Mouse (Mus musculus): ENCODE measurements at regions not wholly inside any gene's neighbourhood (a gene's known extent, or its start where the extent isn't known, plus 50 kb on each side); places are given as distances from the start of the nearest gene placed in this dataset.

- Histone ChIP-seq H3K4me1 (peaks cover 9% of the 10 kb centered on the region), H3K4me2 (replicated peaks) (no peak overlapping the region), H3K27ac (replicated peaks) (no peak overlapping the region), H3K4me3 (no peak overlapping the region), H3K9ac (replicated peaks) (no peak overlapping the region), H3K9me3 (no peaks in the 10 kb centered on the region), H3K36me3 (no peaks in the 10 kb centered on the region), H3K27me3 (no peaks in the 10 kb centered on the region)
- WGBS, result 65% methylated on average over 20 of the region's 20 CpGs
- ATAC-seq (ENCODE audit: low FRiP score, low read depth), result no peak
Measured at GRCm38 (mm10) chr8:9152313-9152925, 462.1 kb upstream of the Arglu1 start.

GRCm38 (mm10) chr8:9144362-9144761, 454.0 kb upstream of the Arglu1 start:
- Histone ChIP-seq H3K4me3 (no peak overlapping the region), H3K4me2 (replicated peaks) (no peak overlapping the region), H3K27ac (replicated peaks) (no peak overlapping the region), H3K27me3 (no peaks in the 10 kb centered on the region), H3K9ac (replicated peaks) (no peak overlapping the region), H3K4me1 (no peaks in the 10 kb centered on the region), H3K9me3 (no peaks in the 10 kb centered on the region), H3K36me3 (no peaks in the 10 kb centered on the region)
- no peak for ATAC-seq (ENCODE audit: low FRiP score, low read depth)
- 82% methylated on average over 3 of the region's 3 CpGs for WGBS

GRCm38 (mm10) chr8:9139781-9140180, 449.5 kb upstream of the Arglu1 start:
- WGBS, result 58% methylated on average over 3 of the region's 3 CpGs
- Histone ChIP-seq H3K4me2 (replicated peaks) (no peak overlapping the region), H3K4me3 (no peak overlapping the region), H3K27ac (replicated peaks) (no peak overlapping the region), H3K9ac (replicated peaks) (no peak overlapping the region), H3K4me1 (no peaks in the 10 kb centered on the region), H3K36me3 (no peaks in the 10 kb centered on the region), H3K27me3 (no peaks in the 10 kb centered on the region), H3K9me3 (no peaks in the 10 kb centered on the region)
- ATAC-seq (ENCODE audit: low FRiP score, low read depth), result no peak

GRCm38 (mm10) chr8:9139059-9139620, 448.8 kb upstream of the Arglu1 start:
- Histone ChIP-seq H3K4me1 (no peaks in the 10 kb centered on the region), H3K9me3 (no peaks in the 10 kb centered on the region), H3K27ac (replicated peaks) (no peak overlapping the region), H3K4me2 (replicated peaks) (no peak overlapping the region), H3K4me3 (no peak overlapping the region), H3K9ac (replicated peaks) (no peak overlapping the region), H3K27me3 (no peaks in the 10 kb centered on the region), H3K36me3 (no peaks in the 10 kb centered on the region)
- no peak for ATAC-seq (ENCODE audit: low FRiP score, low read depth)
- WGBS, result 79% methylated on average over 3 of the region's 3 CpGs

- no peak overlapping the region for H3K4me3 ChIP-seq
- no peaks in the 10 kb centered on the region for H3K36me3 ChIP-seq
- no peaks in the 10 kb centered on the region for H3K27me3 ChIP-seq
- no peak for ATAC-seq (ENCODE audit: low FRiP score, low read depth)
- 0 out of 2 replicates have a peak, but pooled peaks cover 4% of the 10 kb centered on the region for H3K4me1 ChIP-seq
- no peak overlapping the region for H3K4me2 ChIP-seq (replicated peaks)
- H3K27ac ChIP-seq (replicated peaks), result no peak overlapping the region
- WGBS, result 76% methylated on average over 7 of the region's 7 CpGs
- no peak overlapping the region for H3K9ac ChIP-seq (replicated peaks)
- H3K9me3 ChIP-seq, result no peaks in the 10 kb centered on the region
Measured at GRCm38 (mm10) chr8:9133758-9134157, 443.4 kb upstream of the Arglu1 start.

GRCm38 (mm10) chr8:9132612-9133218, 442.4 kb upstream of the Arglu1 start:
- Histone ChIP-seq H3K4me1 (0 out of 2 replicates have a peak, but pooled peaks cover 4% of the 10 kb centered on the region), H3K4me3 (no peak overlapping the region), H3K27me3 (no peaks in the 10 kb centered on the region), H3K36me3 (no peaks in the 10 kb centered on the region), H3K4me2 (replicated peaks) (no peak overlapping the region), H3K9ac (replicated peaks) (no peak overlapping the region), H3K27ac (replicated peaks) (no peak overlapping the region), H3K9me3 (no peaks in the 10 kb centered on the region)
- no peak for ATAC-seq (ENCODE audit: low FRiP score, low read depth)
- 85% methylated on average over 5 of the region's 5 CpGs for WGBS

- no peak for ATAC-seq (ENCODE audit: low FRiP score, low read depth)
- H3K4me3 ChIP-seq, result no peak overlapping the region
- no peak overlapping the region for H3K27ac ChIP-seq (replicated peaks)
- no peaks in the 10 kb centered on the region for H3K36me3 ChIP-seq
- H3K4me1 ChIP-seq, result 0 out of 2 replicates have a peak, but pooled peaks cover 4% of the 10 kb centered on the region
- 80% methylated on average over 4 of the region's 4 CpGs for WGBS
- no peaks in the 10 kb centered on the region for H3K27me3 ChIP-seq
- H3K9me3 ChIP-seq, result no peaks in the 10 kb centered on the region
- H3K4me2 ChIP-seq (replicated peaks), result no peak overlapping the region
- no peak overlapping the region for H3K9ac ChIP-seq (replicated peaks)
Measured at GRCm38 (mm10) chr8:9131249-9131648, 440.9 kb upstream of the Arglu1 start.

GRCm38 (mm10) chr8:9124503-9124902, 434.2 kb upstream of the Arglu1 start:
- Histone ChIP-seq H3K36me3 (no peaks in the 10 kb centered on the region), H3K27ac (replicated peaks) (no peak overlapping the region), H3K4me3 (no peak overlapping the region), H3K27me3 (no peaks in the 10 kb centered on the region), H3K4me1 (no peaks in the 10 kb centered on the region), H3K9me3 (no peaks in the 10 kb centered on the region), H3K4me2 (replicated peaks) (no peak overlapping the region), H3K9ac (replicated peaks) (no peak overlapping the region)
- no peak for ATAC-seq (ENCODE audit: low FRiP score, low read depth)
- WGBS, result 86% methylated on average over 4 of the region's 4 CpGs

GRCm38 (mm10) chr8:9117809-9118737, 427.8 kb upstream of the Arglu1 start:
- no peaks in the 10 kb centered on the region for H3K27me3 ChIP-seq
- no peaks in the 10 kb centered on the region for H3K9me3 ChIP-seq
- no peak for ATAC-seq (ENCODE audit: low FRiP score, low read depth)
- no peaks in the 10 kb centered on the region for H3K36me3 ChIP-seq
- H3K4me3 ChIP-seq, result no peak overlapping the region
- 81% methylated on average over 27 of the region's 27 CpGs for WGBS
- H3K4me1 ChIP-seq, result no peaks in the 10 kb centered on the region
- no peak overlapping the region for H3K9ac ChIP-seq (replicated peaks)
- H3K4me2 ChIP-seq (replicated peaks), result no peak overlapping the region
- peak overlapping the region; percentile 20; the same call in 1 of the 2 replicates for H3K27ac ChIP-seq (replicated peaks)

GRCm38 (mm10) chr8:9095980-9096379, 405.7 kb upstream of the Arglu1 start:
- Histone ChIP-seq H3K36me3 (no peaks in the 10 kb centered on the region), H3K4me3 (no peak overlapping the region), H3K27me3 (no peaks in the 10 kb centered on the region), H3K27ac (replicated peaks) (no peak overlapping the region), H3K4me1 (no peaks in the 10 kb centered on the region), H3K9ac (replicated peaks) (no peak overlapping the region), H3K9me3 (no peaks in the 10 kb centered on the region), H3K4me2 (replicated peaks) (no peak overlapping the region)
- 84% methylated on average over 5 of the region's 5 CpGs for WGBS
- no peak for ATAC-seq (ENCODE audit: low FRiP score, low read depth)

GRCm38 (mm10) chr8:9094002-9094401, 403.7 kb upstream of the Arglu1 start:
- WGBS, result 72% methylated on average over 9 of the region's 9 CpGs
- Histone ChIP-seq H3K9me3 (no peaks in the 10 kb centered on the region), H3K27ac (replicated peaks) (no peak overlapping the region), H3K36me3 (no peaks in the 10 kb centered on the region), H3K27me3 (no peaks in the 10 kb centered on the region), H3K4me1 (no peaks in the 10 kb centered on the region), H3K9ac (replicated peaks) (no peak overlapping the region), H3K4me2 (replicated peaks) (no peak overlapping the region), H3K4me3 (no peak overlapping the region)
- ATAC-seq (ENCODE audit: low FRiP score, low read depth), result no peak

- no peaks in the 10 kb centered on the region for H3K27me3 ChIP-seq
- H3K9me3 ChIP-seq, result no peaks in the 10 kb centered on the region
- ATAC-seq (ENCODE audit: low FRiP score, low read depth), result no peak
- H3K27ac ChIP-seq (replicated peaks), result no peak overlapping the region
- no peak overlapping the region for H3K4me2 ChIP-seq (replicated peaks)
- no peak overlapping the region for H3K4me3 ChIP-seq
- no peak overlapping the region for H3K9ac ChIP-seq (replicated peaks)
- WGBS, result 85% methylated on average over 4 of the region's 4 CpGs
- no peaks in the 10 kb centered on the region for H3K36me3 ChIP-seq
- no peaks in the 10 kb centered on the region for H3K4me1 ChIP-seq
Measured at GRCm38 (mm10) chr8:9093356-9093755, 403.0 kb upstream of the Arglu1 start.
